Mouse (Mus musculus) CH12.LX (cell line): ENCODE data around the gene Cptp. TPM values are rescaled to one million over a fixed set of nuclear protein-coding genes. Genes with fewer than 3 reads are reported as not detected.

Experiments
- DNase-seq: peaks from one replicate; pipeline ENCODE4 v3.0.0-alpha.2; 2013; ENCODE audit errors: extremely low read depth
- H3K27ac ChIP-seq: 2 replicates; pipeline ENCODE4 v1.5.1; 2012; ENCODE audit warnings: low read depth, mild to moderate bottlenecking, control low read depth, moderate library complexity; ENCODE audit not compliant: insufficient read depth
- H3K27me3 ChIP-seq: replicated peaks from 2 replicates; pipeline ENCODE3; 2012; ENCODE audit warnings: inconsistent platforms
- H3K36me3 ChIP-seq, 2 experiments: replicated peaks in 1 of 2; 2 replicates each; pipeline versions ENCODE3 to v1.6.1; 2012; ENCODE audit warnings: inconsistent platforms in 1 of 2, low read length in 1 of 2, mild to moderate bottlenecking in 1 of 2, mixed read lengths in 1 of 2, moderate library complexity in 1 of 2; ENCODE audit not compliant: control insufficient read depth in 1 of 2, insufficient read depth in 1 of 2
- H3K4me1 ChIP-seq, 2 experiments: 2 replicates each; pipeline ENCODE4 v1.6.1; 2012; ENCODE audit warnings: inconsistent platforms in 1 of 2, moderate library complexity in 1 of 2; ENCODE audit not compliant: insufficient read depth in 2 of 2, control insufficient read depth in 1 of 2
- H3K4me2 ChIP-seq: 2 replicates; pipeline ENCODE4 v1.6.1; 2012; ENCODE audit warnings: low read depth, mild to moderate bottlenecking, control low read depth; ENCODE audit not compliant: poor library complexity, insufficient read depth, severe bottlenecking
- H3K4me3 ChIP-seq, 3 experiments: fragments of 150-350 bp in 1 of 3; sonication (generic) in 1 of 3; replicated peaks in 1 of 3; 2 replicates each; pipeline versions ENCODE3 to v1.5.1; 2011 to 2012; ENCODE audit warnings: low read depth in 2 of 3, low read length in 2 of 3, mild to moderate bottlenecking in 2 of 3, moderate library complexity in 2 of 3, control low read depth in 1 of 3, improper control_type of control experiment in 1 of 3, inconsistent platforms in 1 of 3, mixed read lengths in 1 of 3; ENCODE audit not compliant: poor library complexity in 1 of 3
- H3K79me2 ChIP-seq: replicated peaks from 2 replicates; pipeline ENCODE4 v1.6.1; 2012; ENCODE audit warnings: mild to moderate bottlenecking, moderate library complexity; ENCODE audit not compliant: control insufficient read depth, poor library complexity, insufficient read depth, severe bottlenecking; ENCODE audit errors: extremely low read depth
- H3K9ac ChIP-seq: 2 replicates; pipeline ENCODE4 v1.6.1; 2012; ENCODE audit warnings: low read depth, mild to moderate bottlenecking, control low read depth, moderate library complexity; ENCODE audit not compliant: insufficient read depth
- H3K9me3 ChIP-seq: replicated peaks from 2 replicates; pipeline ENCODE3; 2012; ENCODE audit warnings: low read length, inconsistent platforms, mixed read lengths
- CHD2 ChIP-seq: IDR thresholded peaks from 2 replicates; pipeline ENCODE4 v1.6.1; 2011; ENCODE audit warnings: low read length, improper control_type of control experiment
- CTCF ChIP-seq, 2 experiments: IDR thresholded peaks in 1 of 2; conservative IDR thresholded peaks in 1 of 2; 2 replicates each; pipeline ENCODE4 v1.5.1; 2011 to 2012; ENCODE audit warnings: low read depth in 2 of 2, low read length in 2 of 2, improper control_type of control experiment in 1 of 2, inconsistent platforms in 1 of 2, mild to moderate bottlenecking in 1 of 2, moderate library complexity in 1 of 2
- E2F4 ChIP-seq: IDR thresholded peaks from 2 replicates; pipeline ENCODE4 v1.6.1; 2011; ENCODE audit warnings: low read depth, low read length, improper control_type of control experiment; ENCODE audit not compliant: insufficient replicate concordance
- ELF1 ChIP-seq: IDR thresholded peaks from 2 replicates; pipeline ENCODE4 v1.6.1; 2014; ENCODE audit warnings: low read depth, mild to moderate bottlenecking, inconsistent platforms, low read length, improper control_type of control experiment
- EP300 ChIP-seq: IDR thresholded peaks from 2 replicates; pipeline ENCODE4 v1.6.1; 2011; ENCODE audit warnings: low read length, improper control_type of control experiment
- ETS1 ChIP-seq: conservative IDR thresholded peaks from 2 replicates; pipeline ENCODE4 v1.6.1; 2012; ENCODE audit warnings: low read depth, mild to moderate bottlenecking, inconsistent platforms, low read length, improper control_type of control experiment, moderate library complexity
- JUND ChIP-seq: conservative IDR thresholded peaks from 2 replicates; pipeline ENCODE4 v1.6.1; 2011; ENCODE audit warnings: low read depth, low read length, improper control_type of control experiment
- MAZ ChIP-seq: IDR thresholded peaks from 2 replicates; pipeline ENCODE4 v1.6.1; 2012; ENCODE audit warnings: low read depth, mild to moderate bottlenecking, inconsistent platforms, low read length, improper control_type of control experiment, moderate library complexity
- MEF2A ChIP-seq: IDR thresholded peaks from 2 replicates; pipeline ENCODE4 v1.6.1; 2014; ENCODE audit warnings: low read depth, mild to moderate bottlenecking, inconsistent platforms, low read length, improper control_type of control experiment, borderline replicate concordance
- NELFE ChIP-seq: IDR thresholded peaks from 2 replicates; pipeline ENCODE4 v1.6.1; 2011; ENCODE audit warnings: low read depth, low read length, improper control_type of control experiment
- POLR2AphosphoS2 ChIP-seq: IDR thresholded peaks from 2 replicates; pipeline ENCODE4 v1.6.1; 2011; ENCODE audit warnings: low read depth, low read length, improper control_type of control experiment
- RAD21 ChIP-seq: IDR thresholded peaks from 2 replicates; pipeline ENCODE4 v1.6.1; 2011; ENCODE audit warnings: low read depth, mild to moderate bottlenecking, low read length, improper control_type of control experiment, moderate library complexity
- UBTF ChIP-seq: IDR thresholded peaks from 2 replicates; pipeline ENCODE4 v1.6.1; 2012; ENCODE audit warnings: low read depth, mild to moderate bottlenecking, inconsistent platforms, low read length, improper control_type of control experiment, moderate library complexity
- USF1 ChIP-seq: IDR thresholded peaks from 2 replicates; pipeline ENCODE4 v1.6.1; 2014; ENCODE audit warnings: low read depth, mild to moderate bottlenecking, inconsistent platforms, low read length, improper control_type of control experiment
- ZC3H11A ChIP-seq: IDR thresholded peaks from 2 replicates; pipeline ENCODE4 v1.6.1; 2012; ENCODE audit warnings: low read depth, mild to moderate bottlenecking, inconsistent platforms, low read length, improper control_type of control experiment
- ZNF384 ChIP-seq: IDR thresholded peaks from 2 replicates; pipeline ENCODE4 v1.6.1; 2012; ENCODE audit warnings: low read depth, low read length, improper control_type of control experiment, inconsistent platforms
- dilution Hi-C: fragments of 300-500 bp; cut with MboI; formaldehyde crosslinking; loops from 2 replicates; pipeline ENCODE4 v1.14.3; 2020; ENCODE audit warnings: low sequenced_read_pairs; ENCODE audit not compliant: extremely low pct_unique_long_range_greater_than_20kb, extremely low pct_ligation_motif_present
- in situ Hi-C: fragments of 300-500 bp; cut with MboI; formaldehyde crosslinking; loops from 3 replicates; pipeline ENCODE4 v1.14.3; 2019; ENCODE audit warnings: low sequenced_read_pairs, low pct_ligation_motif_present, low pct_unique_long_range_greater_than_20kb, mixed read lengths
- polyA plus RNA-seq: library from polyadenylated mRNA; unstranded; fragments of >175 nt; gene quantifications from 2 replicates; pipeline ENCODE4 v1.2.1, GENCODE M21; 2012; ENCODE audit warnings: low read depth; ENCODE audit not compliant: insufficient read length
- total RNA-seq, 2 experiments: library from RNA; depleted of rRNA; stranded (reverse); fragments of 300-350 nt in 1 of 2; fragments of >200 nt in 1 of 2; gene quantifications; 2 replicates each; pipeline ENCODE4 v1.2.3; 2012 to 2014

Gene Cptp
- total and polyA plus RNA-seq, 3 experiments = 9.0 to 15.5 (median 12.1) TPM

GRCm38 (mm10) chr4:155856071-155856470 is 13.2 kb downstream of the Cptp start:
- H3K36me3 ChIP-seq = peaks cover 71 to 94% of the 10 kb centered on the region in 2 experiments
- H3K4me1 ChIP-seq = peaks cover 12 to 21% of the 10 kb centered on the region in 2 experiments
- DNase-seq = no peak
- no peak overlapping the region for H3K9ac ChIP-seq
- H3K79me2 ChIP-seq = peaks cover 4% of the 10 kb centered on the region; the same call in 1 of the 2 replicates
- in situ Hi-C loops (no loop called here), dilution Hi-C loops (no loop called here)
- H3K27ac ChIP-seq = no peak overlapping the region
- H3K4me3 ChIP-seq = no peak overlapping the region
- no peak overlapping the region for H3K4me2 ChIP-seq
- no peaks in the 10 kb centered on the region for H3K9me3 ChIP-seq
- TF ChIP-seq POLR2AphosphoS2 (no peak), JUND (no peak), E2F4 (no peak), CTCF (conservative IDR thresholded peaks at IDR 0.05 in 1 of 2, IDR thresholded peaks at IDR 0.05 in 1 of 2; ENCODE audit: low read depth in 2 of 2, low read length in 2 of 2) (no peak), EP300 (no peak), ETS1 (no peak), ELF1 (no peak), CHD2 (no peak), NELFE (no peak), RAD21 (no peak)
- TF ChIP-seq, all 38 proteins: peak for 0
- H3K27me3 ChIP-seq = no peaks in the 10 kb centered on the region

GRCm38 (mm10) chr4:155854991-155855390 is 14.2 kb downstream of the Cptp start:
- peaks cover 4% of the 10 kb centered on the region; the same call in 1 of the 2 replicates for H3K79me2 ChIP-seq
- H3K9ac ChIP-seq = no peak overlapping the region
- no peaks in the 10 kb centered on the region for H3K9me3 ChIP-seq
- no peak for DNase-seq
- H3K4me1 ChIP-seq = peaks cover 14 to 31% of the 10 kb centered on the region in 2 experiments
- no peak overlapping the region for H3K27ac ChIP-seq
- H3K36me3 ChIP-seq = peaks cover 60 to 90% of the 10 kb centered on the region in 2 experiments
- in situ Hi-C loops = no loop called here
- no peak overlapping the region for H3K4me2 ChIP-seq
- TF ChIP-seq UBTF = no peak
- no peak for TF ChIP-seq ZC3H11A
- no peak for TF ChIP-seq MAZ
- TF ChIP-seq ZNF384 = no peak
- no peak for TF ChIP-seq E2F4
- no peak for TF ChIP-seq USF1
- TF ChIP-seq CTCF (conservative IDR thresholded peaks at IDR 0.05 in 1 of 2, IDR thresholded peaks at IDR 0.05 in 1 of 2; ENCODE audit: low read depth in 2 of 2, low read length in 2 of 2) = no peak
- TF ChIP-seq ETS1 = no peak
- TF ChIP-seq MEF2A = no peak
- dilution Hi-C loops = no loop called here
- H3K27me3 ChIP-seq = no peaks in the 10 kb centered on the region
- H3K4me3 ChIP-seq = no peak overlapping the region
